Mouse (Mus musculus): ENCODE results near the gene Tnrc6b. TPM values are rescaled to one million over a fixed set of nuclear protein-coding genes. Genes with fewer than 3 reads are reported as not detected.
A peak's percentile ranks its signal among the peaks of the same experiment; 100 is the strongest.

The Tnrc6b gene
- total and polyA plus RNA-seq, 3 experiments = 7.8 to 13.9 (median 8.0) TPM

GRCm38 (mm10) chr15:80948145-80949135 is 237.3 kb downstream of the Tnrc6b start, which contains the start of gene Adsl (continued):
- TF ChIP-seq E2F4 (IDR thresholded peaks at IDR 0.05; ENCODE audit: borderline replicate concordance, low read depth, low read length) = peak; percentile 66; the same call in 1 of the 2 replicates
- 0 out of 2 replicates have a peak, but pooled peaks have one; percentile 24 for TF ChIP-seq USF1 (IDR thresholded peaks at IDR 0.05; ENCODE audit: low read depth, low read length)
- TF ChIP-seq NELFE (IDR thresholded peaks at IDR 0.05; ENCODE audit: low read depth, low read length) = peak; percentile 91

GRCm38 (mm10) chr15:80949431-80949830 is 238.3 kb downstream of the Tnrc6b start:
- Histone ChIP-seq H3K36me3 (ENCODE audit: control insufficient read depth in 1 of 2, insufficient read depth in 2 of 2, low read length in 2 of 2) (peaks cover 13 to 14% of the 10 kb centered on the region in 2 experiments), H3K27me3 (ENCODE audit: control insufficient read depth in 1 of 2, insufficient read depth in 2 of 2, low read length in 2 of 2) (no peaks in the 10 kb centered on the region), H3K9ac (ENCODE audit: control insufficient read depth, low read depth, low read length, poor library complexity, severe bottlenecking) (peak overlapping the region; percentile 83), H3K4me3 (ENCODE audit: control insufficient read depth in 1 of 2, insufficient read depth in 1 of 2, low read depth in 2 of 2, low read length in 2 of 2) (peak overlapping the region; percentile 67 to 86), H3K79me2 (ENCODE audit: control insufficient read depth, insufficient read depth, low read length, poor library complexity) (peaks cover 37% of the 10 kb centered on the region), H3K27ac (ENCODE audit: control insufficient read depth, low read depth, low read length) (no peak overlapping the region), H3K4me1 (ENCODE audit: control insufficient read depth in 1 of 2, insufficient read depth in 2 of 2, low read length in 2 of 2) (peaks cover 8 to 19% of the 10 kb centered on the region in 2 experiments), H3K9me3 (replicated peaks; ENCODE audit: insufficient read depth, low read length) (no peaks in the 10 kb centered on the region)
- DNase-seq (ENCODE audit: low read depth, low spot score) = peak; percentile 46
- peak; percentile 55 for TF ChIP-seq MXI1 (IDR thresholded peaks at IDR 0.05; ENCODE audit: low read depth, low read length)
- no peak for TF ChIP-seq RAD21 (IDR thresholded peaks at IDR 0.05; ENCODE audit: low read depth, low read length)
- peak; percentile 41; the same call in 1 of the 2 replicates for TF ChIP-seq ETS1 (IDR thresholded peaks at IDR 0.05; ENCODE audit: low read depth, low read length)
- 0 out of 2 replicates have a peak, but pooled peaks have one; percentile 22 for TF ChIP-seq MAX (IDR thresholded peaks at IDR 0.05; ENCODE audit: low read length)

- peaks cover 42% of the 10 kb centered on the region for H3K79me2 ChIP-seq (ENCODE audit: control insufficient read depth, insufficient read depth, low read length, poor library complexity)
- peak overlapping the region; percentile 83 for H3K9ac ChIP-seq (ENCODE audit: control insufficient read depth, low read depth, low read length, poor library complexity, severe bottlenecking)
- no peak overlapping the region for H3K27ac ChIP-seq (ENCODE audit: control insufficient read depth, low read depth, low read length)
- no peaks in the 10 kb centered on the region for H3K27me3 ChIP-seq (ENCODE audit: control insufficient read depth in 1 of 2, insufficient read depth in 2 of 2, low read length in 2 of 2)
- no peaks in the 10 kb centered on the region for H3K9me3 ChIP-seq (replicated peaks; ENCODE audit: insufficient read depth, low read length)
- TF ChIP-seq CTCF (IDR thresholded peaks at IDR 0.05 in 2 of 3, conservative IDR thresholded peaks at IDR 0.05 in 1 of 3; ENCODE audit: control insufficient read depth in 1 of 3, insufficient read depth in 1 of 3, low read depth in 2 of 3, low read length in 3 of 3, poor library complexity in 1 of 3, severe bottlenecking in 1 of 3) (no peak), E2F4 (IDR thresholded peaks at IDR 0.05; ENCODE audit: borderline replicate concordance, low read depth, low read length) (no peak), ETS1 (IDR thresholded peaks at IDR 0.05; ENCODE audit: low read depth, low read length) (no peak), ZC3H11A (IDR thresholded peaks at IDR 0.05; ENCODE audit: low read depth, low read length) (no peak), UBTF (IDR thresholded peaks at IDR 0.05; ENCODE audit: borderline replicate concordance, insufficient read depth, low read depth, low read length) (no peak), MYC (IDR thresholded peaks at IDR 0.05; ENCODE audit: low read depth, low read length) (no peak), MAX (IDR thresholded peaks at IDR 0.05; ENCODE audit: low read length) (no peak), ZMIZ1 (IDR thresholded peaks at IDR 0.05; ENCODE audit: low read depth, low read length) (no peak), CHD1 (IDR thresholded peaks at IDR 0.05; ENCODE audit: low read depth, low read length) (no peak), MAZ (IDR thresholded peaks at IDR 0.05; ENCODE audit: low read depth, low read length) (no peak), EP300 (IDR thresholded peaks at IDR 0.05; ENCODE audit: low read depth in 1 of 2, low read length in 2 of 2) (no peak), KAT2A (conservative IDR thresholded peaks at IDR 0.05; ENCODE audit: low read depth, low read length) (no peak), SMC3 (IDR thresholded peaks at IDR 0.05; ENCODE audit: low read depth, low read length) (no peak)
- DNase-seq (ENCODE audit: low read depth, low spot score) = no peak
- peaks cover 13 to 17% of the 10 kb centered on the region in 2 experiments for H3K36me3 ChIP-seq (ENCODE audit: control insufficient read depth in 1 of 2, insufficient read depth in 2 of 2, low read length in 2 of 2)
- peaks cover 8 to 19% of the 10 kb centered on the region in 2 experiments for H3K4me1 ChIP-seq (ENCODE audit: control insufficient read depth in 1 of 2, insufficient read depth in 2 of 2, low read length in 2 of 2)
- H3K4me3 ChIP-seq (ENCODE audit: control insufficient read depth in 1 of 2, insufficient read depth in 1 of 2, low read depth in 2 of 2, low read length in 2 of 2) = peak overlapping the region; percentile 67 to 86
These were observed 238.9 kb downstream of the Tnrc6b start for GRCm38 (mm10) chr15:80950055-80950454.

All from MEL (cell line).